Mouse (Mus musculus) brain, adult 2 months (tissue): ENCODE results near the gene Ccdc155.

ENCODE experiments used
- DNase-seq: peaks from one replicate; pipeline ENCODE4 v3.0.0; 2011; ENCODE audit warnings: low read depth, low spot score

The Ccdc155 gene

DNA sequence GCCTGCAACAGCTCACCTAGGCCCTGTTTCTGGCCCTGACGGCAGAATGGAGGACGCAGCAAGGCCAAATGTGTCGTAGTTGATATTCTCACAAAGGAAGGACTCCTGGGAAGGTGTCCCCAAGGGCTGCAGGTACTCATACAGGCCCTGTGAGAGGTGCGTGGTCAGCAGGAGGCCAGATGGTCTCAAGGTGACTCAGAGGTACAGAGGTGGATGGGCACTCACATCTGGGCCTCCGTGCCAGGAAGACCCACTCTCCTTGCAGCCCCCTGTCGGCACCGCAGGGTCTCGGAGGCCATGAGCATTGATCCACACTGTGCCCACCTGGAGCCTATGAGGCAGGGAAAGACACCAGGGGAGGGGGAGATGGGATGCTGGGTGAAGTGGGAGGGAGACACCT is 59.2 kb downstream of the Ccdc155 start:
- DNase-seq: no peak

DNA sequence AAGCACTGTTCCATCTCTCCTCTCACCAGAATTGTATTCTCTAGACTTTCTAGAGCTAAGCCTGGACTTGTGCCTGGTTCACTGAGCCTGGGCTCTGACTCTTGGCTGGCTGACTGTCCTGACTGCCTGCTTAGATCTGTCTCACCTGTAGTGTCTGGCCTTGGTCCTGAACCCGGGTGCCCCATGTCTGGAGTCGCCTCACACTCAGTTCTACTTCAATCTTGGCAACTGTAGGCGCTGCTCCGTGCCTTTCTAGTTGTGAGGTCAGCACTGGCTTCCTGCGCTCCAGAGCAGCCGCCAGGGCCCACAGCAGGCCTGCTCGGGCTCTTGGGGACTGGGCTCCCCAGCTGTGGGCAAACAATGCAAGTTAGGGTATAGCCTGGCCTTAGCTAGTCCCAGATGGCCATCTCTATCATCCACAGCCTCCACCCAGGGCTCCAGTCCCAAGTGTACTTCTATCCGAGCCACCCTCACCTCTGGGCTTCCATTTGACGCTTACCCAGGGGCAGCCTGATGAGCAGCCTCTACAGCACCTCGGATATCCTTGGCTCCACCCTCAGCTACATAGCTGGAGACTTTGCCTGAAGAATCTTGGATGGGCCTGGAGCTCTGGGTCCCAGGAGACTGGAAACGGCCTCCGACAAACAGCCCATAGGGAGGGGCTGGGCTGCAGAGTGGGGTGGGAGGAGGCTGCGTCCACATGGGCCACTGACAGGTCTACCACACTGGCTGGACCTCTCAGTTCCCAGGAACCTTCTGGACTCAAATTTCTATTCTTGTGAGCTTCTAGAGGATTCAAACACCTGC is 60.1 kb downstream of the Ccdc155 start:
- DNase-seq: no peak

DNA sequence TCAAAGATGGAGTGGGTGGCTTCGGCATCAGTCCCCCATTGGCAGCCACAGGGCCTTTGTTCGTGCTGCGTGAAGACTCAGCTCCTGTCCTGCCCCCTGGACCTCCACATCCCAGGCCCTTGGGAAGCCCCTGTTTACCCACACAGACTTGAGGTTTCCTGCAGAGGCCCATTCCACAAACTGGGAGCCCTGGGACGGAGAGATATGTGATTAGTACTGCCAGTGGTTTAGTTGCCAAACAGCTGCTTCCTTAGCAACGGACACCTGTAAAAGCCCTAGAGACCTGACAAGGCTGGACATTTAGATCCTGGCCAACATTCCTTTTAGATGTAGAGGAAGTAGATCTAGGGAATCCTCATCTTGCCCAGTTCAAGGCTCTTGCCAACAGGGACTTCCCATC is 62.8 kb downstream of the Ccdc155 start:
- no peak for DNase-seq

DNA sequence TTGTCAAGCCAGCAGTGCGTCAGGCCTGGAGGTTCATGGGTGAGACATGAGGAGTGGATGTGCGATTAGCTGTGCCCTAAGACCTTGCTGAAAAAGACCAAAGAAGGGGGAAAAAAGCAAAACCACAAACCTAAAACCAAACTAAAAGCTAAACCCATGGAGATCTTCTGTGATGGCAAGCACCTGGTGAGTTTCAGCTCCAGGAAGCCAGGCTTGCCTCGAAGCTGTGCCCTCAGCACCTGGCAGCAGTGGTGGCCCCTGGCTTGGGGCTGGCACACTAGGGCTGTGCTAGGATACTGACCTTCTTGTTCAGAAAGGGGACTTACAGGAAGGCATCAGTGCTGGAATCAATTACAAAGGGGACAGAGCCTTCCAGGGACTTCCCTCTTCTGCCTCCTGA is 63.4 kb downstream of the Ccdc155 start:
- DNase-seq: no peak

DNA sequence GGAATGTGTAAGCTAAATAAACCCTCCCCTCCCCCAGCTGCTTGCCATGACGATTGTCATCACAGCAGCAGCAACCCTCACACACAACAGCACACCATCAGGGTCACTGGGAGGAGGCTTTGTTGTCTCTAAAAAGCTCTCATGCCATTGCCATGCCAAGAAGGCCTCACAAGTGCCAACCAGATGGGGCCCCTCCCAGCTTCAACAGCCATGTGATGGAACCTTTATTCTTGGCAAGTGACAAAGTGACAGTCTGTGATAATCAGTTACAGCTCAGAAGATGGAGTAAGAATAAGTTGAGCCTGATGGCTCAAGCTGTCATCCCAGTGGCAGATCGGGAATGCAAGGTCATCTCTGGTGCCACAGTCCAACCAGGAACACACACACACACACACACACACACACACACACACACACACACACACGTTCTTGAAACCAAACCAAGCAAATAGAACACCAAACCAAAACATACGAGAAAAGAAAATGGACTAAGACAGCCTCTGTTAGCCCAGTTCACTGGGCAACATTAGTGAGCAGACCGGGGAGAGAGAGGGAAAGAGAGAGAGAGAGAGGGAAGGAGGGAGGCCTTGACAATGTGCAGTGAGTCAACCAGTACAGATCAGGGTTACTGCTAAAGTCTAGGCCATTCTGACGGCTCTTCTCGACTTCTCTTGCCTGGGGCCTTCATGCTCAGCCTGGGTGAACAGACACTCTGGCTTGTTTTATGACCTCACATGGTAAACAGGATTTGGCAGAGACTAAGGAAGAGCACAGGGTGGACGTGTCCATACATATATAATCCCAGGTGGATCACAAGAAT is 64.6 kb downstream of the Ccdc155 start:
- no peak for DNase-seq

DNA sequence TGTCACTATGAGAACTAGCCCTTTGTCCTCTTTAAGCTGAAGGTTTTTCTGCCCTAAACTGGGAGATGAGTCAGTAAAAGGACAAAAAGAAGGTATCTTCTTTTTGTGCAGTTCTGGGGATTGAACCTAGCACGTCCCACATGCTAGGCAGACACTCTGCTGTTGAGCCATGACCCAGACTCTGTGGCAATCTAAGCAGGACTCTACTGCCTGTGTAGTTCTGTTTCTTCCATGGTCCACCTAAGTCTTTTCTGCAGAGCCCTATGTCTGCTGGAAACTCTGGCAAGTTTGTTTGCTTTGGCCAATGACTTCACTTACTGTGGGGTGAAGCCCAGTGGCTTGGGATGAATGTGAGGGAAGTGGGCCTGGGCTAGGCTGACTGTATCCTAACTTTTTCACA is 66.3 kb downstream of the Ccdc155 start:
- DNase-seq: no peak

DNA sequence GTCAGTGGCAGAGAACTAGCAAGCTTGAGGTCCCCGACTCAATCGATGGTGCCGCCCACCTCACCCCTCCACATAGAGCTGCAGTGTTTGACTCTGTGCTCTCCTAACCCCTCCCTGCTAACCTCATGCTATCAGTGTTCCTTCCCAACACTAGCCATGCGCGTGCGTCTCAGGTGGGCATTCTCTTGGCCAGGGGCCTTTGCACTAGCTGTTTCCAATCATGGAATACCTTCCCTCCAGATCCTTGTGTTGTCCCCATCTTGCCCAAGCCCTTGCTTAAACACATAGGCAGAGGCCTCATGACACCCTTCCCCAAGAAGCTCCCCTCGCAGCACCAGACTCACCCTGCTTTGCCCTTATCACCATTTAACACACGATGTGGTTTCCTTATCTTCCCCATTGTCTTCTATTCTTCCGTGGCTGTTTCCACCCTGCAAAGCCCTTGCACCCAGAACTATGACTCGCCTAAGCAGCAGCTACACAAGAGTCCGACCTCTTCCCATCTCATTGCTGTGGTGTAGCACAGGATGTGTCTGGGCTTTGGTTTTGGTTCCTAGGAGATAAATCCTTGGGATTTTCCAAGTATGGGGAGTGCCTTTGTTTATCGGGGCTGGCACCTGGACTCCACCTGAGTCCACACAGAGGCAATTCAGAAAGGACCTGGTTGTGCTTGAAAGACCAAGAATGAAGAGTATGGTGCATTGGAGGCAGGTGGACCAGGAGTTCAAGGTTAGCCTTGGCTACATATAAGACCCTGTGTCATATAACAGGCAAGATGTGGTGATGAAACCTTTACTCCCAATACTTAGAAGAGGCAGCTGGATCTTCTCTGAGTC is 67.3 kb downstream of the Ccdc155 start:
- DNase-seq: no peak

DNA sequence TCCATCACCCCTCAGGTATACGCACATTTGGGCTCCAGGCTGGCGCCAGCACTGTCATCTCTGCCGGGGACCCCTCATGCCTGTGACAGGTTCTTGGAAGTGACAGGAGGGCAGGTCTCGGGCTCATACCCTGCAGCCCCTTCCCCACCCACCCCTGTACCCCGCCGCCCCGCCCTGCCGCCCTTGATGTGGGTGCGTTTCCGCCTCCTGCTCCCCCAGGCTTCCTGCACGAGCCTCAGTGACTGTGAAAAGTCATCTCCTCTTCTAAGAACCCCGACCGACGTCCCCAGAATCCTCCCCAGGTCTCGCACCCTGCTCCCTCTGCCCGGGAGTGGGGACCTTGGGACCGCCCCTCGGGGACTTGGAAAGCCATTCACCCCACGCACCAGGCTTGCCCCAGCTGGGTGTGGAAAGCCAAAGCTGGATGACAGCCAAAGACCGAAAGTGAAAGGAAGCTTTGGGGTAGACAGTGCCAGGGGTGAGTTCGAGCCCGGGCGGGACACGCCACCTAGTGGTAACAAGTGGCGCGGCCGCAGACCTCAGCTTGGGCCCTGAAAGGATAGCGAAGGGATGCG is 68.6 kb downstream of the Ccdc155 start, which contains the start of the genes Gm45713 and Flt3l:
Gene Gm45713, minus strand, starts transcription at position 239 of the 575 bp plus-strand sequence.
Gene Flt3l, minus strand, starts transcription at position 440 of the 575 bp plus-strand sequence.
- DNase-seq: peak; percentile 93

DNA sequence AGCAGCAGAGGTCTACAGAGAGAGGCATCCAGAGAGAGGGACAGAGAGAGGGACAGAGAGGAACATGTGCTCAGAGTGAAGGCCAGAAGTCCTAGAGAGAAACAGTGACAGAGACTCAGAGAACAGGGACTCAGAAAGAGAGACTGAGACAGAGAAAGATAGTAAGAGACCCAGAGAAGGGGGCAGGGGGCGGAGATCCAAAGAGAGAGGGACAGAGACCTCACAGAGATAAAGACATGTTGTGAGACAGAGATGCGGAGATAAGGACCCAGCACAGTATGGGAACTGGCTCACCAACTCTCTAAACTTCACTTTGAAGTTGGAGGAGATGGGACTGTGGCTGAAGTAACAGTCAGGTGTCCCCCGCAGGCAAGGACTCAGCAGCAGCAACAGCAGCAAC is 69.3 kb downstream of the Ccdc155 start:
- no peak for DNase-seq

DNA sequence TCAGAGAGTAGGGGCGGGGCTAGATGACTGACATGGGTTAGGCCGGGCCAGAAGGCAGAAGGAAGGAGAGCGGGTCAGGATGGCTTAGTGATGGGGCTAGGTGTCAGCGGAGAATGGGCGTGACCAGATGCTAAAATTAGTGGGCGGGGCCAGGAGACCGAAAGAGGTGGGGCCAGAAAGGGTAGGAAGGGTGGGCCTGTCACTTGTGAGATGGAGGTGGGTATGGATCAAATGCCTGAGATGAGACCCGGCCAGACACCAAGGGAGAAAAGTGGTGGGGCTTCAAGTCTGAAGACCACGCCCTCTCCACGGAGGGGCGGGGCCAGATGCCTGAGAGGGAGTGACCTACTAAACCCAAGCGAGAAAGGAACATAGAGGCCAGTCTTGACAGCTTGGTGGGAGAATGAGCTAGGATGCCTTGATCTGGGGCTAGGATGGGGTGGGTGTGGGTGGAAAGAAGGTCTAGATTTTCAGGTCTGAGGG is 70.1 kb downstream of the Ccdc155 start:
- no peak for DNase-seq
